Mouse (Mus musculus) neural tube, embryonic 12.5 days (tissue): Measurements from ENCODE around the gene Inpp5a. TPM values are rescaled to one million over a fixed set of nuclear protein-coding genes. Genes with fewer than 3 reads are reported as not detected.
A peak's percentile ranks its signal among the peaks of the same experiment; 100 is the strongest.
"Not testable (repeated sequence)": the region's sequence is repeated elsewhere in the genome, so short reads cannot be mapped to it uniquely, and the experiment has no call there.

ENCODE experiments used
- ATAC-seq: fragments of 200-750 bp; cut with Nextera tagmentation; 2 replicates; pipeline ENCODE4 v1.8.0; 2017; ENCODE audit warnings: low read depth, mild to moderate bottlenecking, moderate TSS enrichment, moderate library complexity; ENCODE audit not compliant: low FRiP score
- H3K27ac ChIP-seq: fragments of 300-500 bp; sonication (generic); 2 replicates; pipeline ENCODE4 v1.5.1; 2016
- H3K27me3 ChIP-seq: fragments of 300-500 bp; sonication (generic); replicated peaks from 2 replicates; pipeline ENCODE4 v1.6.1; 2016; ENCODE audit warnings: mild to moderate bottlenecking
- H3K36me3 ChIP-seq: fragments of 300-500 bp; sonication (generic); 2 replicates; pipeline ENCODE4 v1.6.1; 2016; ENCODE audit warnings: mild to moderate bottlenecking
- H3K4me1 ChIP-seq: fragments of 300-500 bp; sonication (generic); 2 replicates; pipeline ENCODE4 v1.6.1; 2016
- H3K4me2 ChIP-seq: fragments of 300-500 bp; sonication (generic); replicated peaks from 2 replicates; pipeline ENCODE4 v1.6.1; 2016; ENCODE audit warnings: mild to moderate bottlenecking
- H3K4me3 ChIP-seq: fragments of 300-500 bp; sonication (generic); 2 replicates; pipeline ENCODE4 v1.5.1; 2016
- H3K9ac ChIP-seq: fragments of 300-500 bp; sonication (generic); 2 replicates; pipeline ENCODE4 v1.6.1; 2016; ENCODE audit warnings: mild to moderate bottlenecking
- H3K9me3 ChIP-seq: fragments of 300-500 bp; sonication (generic); 2 replicates; pipeline ENCODE4 v1.6.1; 2016; ENCODE audit warnings: mild to moderate bottlenecking
- WGBS: fragments of 180-500 bp; shearing (Covaris S2); methylation state at CpG from one replicate; pipeline ENCODE4 v1.1.7; 2016; 5-methylcytosine and 5-hydroxymethylcytosine counted together
- polyA plus RNA-seq: library from polyadenylated mRNA; unstranded; fragments of >200 nt; fragmentation: Nextera tagmentation; extraction: Ambion mirVana; gene quantifications from 2 replicates; pipeline ENCODE4 v1.2.1, GENCODE M21; 2016

Inpp5a gene
- polyA plus RNA-seq, 1 experiment from 2014 or later: 26.8 TPM

- Histone ChIP-seq H3K27ac (no peak overlapping the region), H3K36me3 (no peaks in the 10 kb centered on the region), H3K27me3 (no peaks in the 10 kb centered on the region), H3K4me2 (no peak overlapping the region), H3K4me1 (peaks cover 5% of the 10 kb centered on the region; the same call in 1 of the 2 replicates), H3K4me3 (no peak overlapping the region), H3K9ac (no peak overlapping the region), H3K9me3 (no peaks in the 10 kb centered on the region)
- ATAC-seq: no peak
- 64% methylated on average over 8 of the region's 8 CpGs for WGBS
Measured at GRCm38 (mm10) chr7:139412223-139412950, 23.5 kb downstream of the Inpp5a start.

- H3K27me3 ChIP-seq: no peaks in the 10 kb centered on the region
- no peaks in the 10 kb centered on the region for H3K9me3 ChIP-seq
- ATAC-seq: no peak
- WGBS: 85% methylated on average over 3 of the region's 3 CpGs
- H3K4me1 ChIP-seq: peaks cover 5% of the 10 kb centered on the region; the same call in 1 of the 2 replicates
- H3K36me3 ChIP-seq: no peaks in the 10 kb centered on the region
- no peak overlapping the region for H3K4me3 ChIP-seq
- H3K4me2 ChIP-seq: no peak overlapping the region
- no peak overlapping the region for H3K9ac ChIP-seq
- no peak overlapping the region for H3K27ac ChIP-seq
Measured at GRCm38 (mm10) chr7:139413400-139413799, 24.5 kb downstream of the Inpp5a start.

GRCm38 (mm10) chr7:139415616-139416225 lies 26.8 kb downstream of the Inpp5a start:
- no peak for ATAC-seq
- H3K9me3 ChIP-seq: no peaks in the 10 kb centered on the region
- H3K4me1 ChIP-seq: peaks cover 5% of the 10 kb centered on the region; the same call in 1 of the 2 replicates
- no peaks in the 10 kb centered on the region for H3K27me3 ChIP-seq
- no peak overlapping the region for H3K27ac ChIP-seq
- no peak overlapping the region for H3K9ac ChIP-seq
- no peak overlapping the region for H3K4me3 ChIP-seq
- no peaks in the 10 kb centered on the region for H3K36me3 ChIP-seq
- H3K4me2 ChIP-seq: no peak overlapping the region

- Histone ChIP-seq H3K27ac (no peak overlapping the region), H3K9me3 (no peaks in the 10 kb centered on the region), H3K4me1 (peaks cover 5% of the 10 kb centered on the region; the same call in 1 of the 2 replicates), H3K4me3 (no peak overlapping the region), H3K9ac (no peak overlapping the region), H3K36me3 (no peaks in the 10 kb centered on the region), H3K27me3 (no peaks in the 10 kb centered on the region), H3K4me2 (no peak overlapping the region)
- no peak for ATAC-seq
- 90% methylated on average over 1 of the region's 1 CpGs for WGBS
Measured at GRCm38 (mm10) chr7:139418371-139418770, 29.5 kb downstream of the Inpp5a start.

GRCm38 (mm10) chr7:139422827-139423226 lies 33.9 kb downstream of the Inpp5a start:
- no peaks in the 10 kb centered on the region for H3K4me1 ChIP-seq
- no peaks in the 10 kb centered on the region for H3K27me3 ChIP-seq
- 92% methylated on average over 6 of the region's 6 CpGs for whole genome bisulfite sequencing
- no peak overlapping the region for H3K4me3 ChIP-seq
- H3K4me2 ChIP-seq: no peak overlapping the region
- no peak for ATAC-seq
- H3K9ac ChIP-seq: no peak overlapping the region
- no peaks in the 10 kb centered on the region for H3K36me3 ChIP-seq
- no peaks in the 10 kb centered on the region for H3K9me3 ChIP-seq
- no peak overlapping the region for H3K27ac ChIP-seq

- peaks cover 19% of the 10 kb centered on the region for H3K4me1 ChIP-seq
- no peak for ATAC-seq
- WGBS: 90% methylated on average over 5 of the region's 5 CpGs
Measured at GRCm38 (mm10) chr7:139434095-139434830, 45.4 kb downstream of the Inpp5a start.

GRCm38 (mm10) chr7:139434931-139435330 lies 46.0 kb downstream of the Inpp5a start:
- H3K9ac ChIP-seq, H3K27me3 ChIP-seq, H3K9me3 ChIP-seq, H3K27ac ChIP-seq, H3K4me2 ChIP-seq, H3K4me3 ChIP-seq, H3K36me3 ChIP-seq, ATAC-seq: not testable (repeated sequence)
- WGBS: 81% methylated on average over 2 of the region's 2 CpGs
- H3K4me1 ChIP-seq: peaks cover 19% of the 10 kb centered on the region

More at GRCm38 (mm10) chr7:139434095-139434830, 45.4 kb downstream of the Inpp5a start:
- Histone ChIP-seq H3K9ac (no peak overlapping the region), H3K27me3 (no peaks in the 10 kb centered on the region), H3K4me3 (no peak overlapping the region), H3K9me3 (no peaks in the 10 kb centered on the region), H3K36me3 (no peaks in the 10 kb centered on the region), H3K4me2 (no peak overlapping the region), H3K27ac (no peak overlapping the region)

GRCm38 (mm10) chr7:139435749-139436148 lies 46.8 kb downstream of the Inpp5a start:
- Histone ChIP-seq H3K9me3 (no peaks in the 10 kb centered on the region), H3K4me3 (no peak overlapping the region), H3K4me1 (peaks cover 25% of the 10 kb centered on the region), H3K36me3 (no peaks in the 10 kb centered on the region), H3K27ac (no peak overlapping the region), H3K4me2 (no peak overlapping the region), H3K9ac (no peak overlapping the region), H3K27me3 (no peaks in the 10 kb centered on the region)
- ATAC-seq: no peak

GRCm38 (mm10) chr7:139436951-139437350 lies 48.0 kb downstream of the Inpp5a start:
- Histone ChIP-seq H3K36me3 (no peaks in the 10 kb centered on the region), H3K4me1 (peaks cover 33% of the 10 kb centered on the region), H3K27me3 (no peaks in the 10 kb centered on the region), H3K4me2 (no peak overlapping the region), H3K9ac (no peak overlapping the region), H3K9me3 (no peaks in the 10 kb centered on the region), H3K4me3 (no peak overlapping the region), H3K27ac (no peak overlapping the region)
- ATAC-seq: no peak
- WGBS: 86% methylated on average over 7 of the region's 7 CpGs

GRCm38 (mm10) chr7:139437471-139437870 lies 48.6 kb downstream of the Inpp5a start:
- no peaks in the 10 kb centered on the region for H3K9me3 ChIP-seq
- WGBS: 64% methylated on average over 5 of the region's 5 CpGs
- no peak for ATAC-seq
- peaks cover 33% of the 10 kb centered on the region for H3K4me1 ChIP-seq
- no peaks in the 10 kb centered on the region for H3K36me3 ChIP-seq
- no peak overlapping the region for H3K4me2 ChIP-seq
- H3K27ac ChIP-seq: no peak overlapping the region
- H3K27me3 ChIP-seq: no peaks in the 10 kb centered on the region
- no peak overlapping the region for H3K4me3 ChIP-seq
- no peak overlapping the region for H3K9ac ChIP-seq

GRCm38 (mm10) chr7:139437926-139438600 lies 49.2 kb downstream of the Inpp5a start:
- ATAC-seq: peak; percentile 29; the same call in 1 of the 2 replicates
- no peaks in the 10 kb centered on the region for H3K27me3 ChIP-seq
- H3K4me2 ChIP-seq: no peak overlapping the region; the same call in 1 of the 2 replicates
- peaks cover 33% of the 10 kb centered on the region for H3K4me1 ChIP-seq
- no peak overlapping the region for H3K27ac ChIP-seq
- no peaks in the 10 kb centered on the region for H3K36me3 ChIP-seq
- no peak overlapping the region for H3K4me3 ChIP-seq
- no peaks in the 10 kb centered on the region for H3K9me3 ChIP-seq
- H3K9ac ChIP-seq: no peak overlapping the region
- WGBS: 34% methylated on average over 9 of the region's 9 CpGs

- Histone ChIP-seq H3K27me3 (no peaks in the 10 kb centered on the region), H3K9ac (no peak overlapping the region), H3K4me2 (no peak overlapping the region), H3K27ac (no peak overlapping the region), H3K9me3 (no peaks in the 10 kb centered on the region), H3K4me3 (no peak overlapping the region), H3K4me1 (peaks cover 33% of the 10 kb centered on the region), H3K36me3 (no peaks in the 10 kb centered on the region)
- ATAC-seq: peak; percentile 44; the same call in 1 of the 2 replicates
- 77% methylated on average over 4 of the region's 4 CpGs for WGBS
Measured at GRCm38 (mm10) chr7:139438601-139438945, 49.7 kb downstream of the Inpp5a start.
